Mouse (Mus musculus) adrenal gland, postnatal 36 days (tissue): ENCODE measurements around the gene Hsd3b7. TPM values are rescaled to one million over a fixed set of nuclear protein-coding genes. Genes with fewer than 3 reads are reported as not detected.

Experiments used
- total RNA-seq, 2 experiments: library from RNA; stranded (reverse); gene quantifications; 2 replicates each; pipeline ENCODE4 v1.2.3; 2021

The Hsd3b7 gene
- total RNA-seq, 2 experiments from 2014 or later: 30.0 to 53.3 TPM

Other genes with a start within 250 kb of the Hsd3b7 start
- not detected for gene Tmem265, start 239.2 kb upstream of the Hsd3b7 start, total RNA-seq
- gene Phkg2, start 227.3 kb upstream of the Hsd3b7 start, total RNA-seq: 10 to 100 TPM; 35.4 to 43.1 TPM
- gene Ccdc189, start 212.0 kb upstream of the Hsd3b7 start, total RNA-seq: 1 to 10 TPM; 7.0 to 7.8 TPM
- 10 to 100 TPM; 55.8 to 60.8 TPM for gene Rnf40, start 211.8 kb upstream of the Hsd3b7 start, total RNA-seq
- 10 to 100 TPM; 19.7 to 20.6 TPM for gene Zfp629, start 184.8 kb upstream of the Hsd3b7 start, total RNA-seq
- gene Bcl7c, start 91.7 kb upstream of the Hsd3b7 start, total RNA-seq: 100 to 1,000 TPM in 1 of 2 experiments, 10 to 100 TPM in 1; 63.6 to 103 TPM
- gene Ctf1, start 87.9 kb upstream of the Hsd3b7 start, total RNA-seq: 1 to 10 TPM; 3.2 to 4.2 TPM
- gene Ctf2, start 68.4 kb upstream of the Hsd3b7 start, total RNA-seq: not detected
- gene Fbxl19, start 56.1 kb upstream of the Hsd3b7 start, total RNA-seq: 10 to 100 TPM; 13.1 to 13.7 TPM
- gene Orai3, start 30.8 kb upstream of the Hsd3b7 start, total RNA-seq: 10 to 100 TPM; 27.7 to 36.3 TPM
- gene Setd1a, start 23.9 kb upstream of the Hsd3b7 start, total RNA-seq: 10 to 100 TPM; 36.0 TPM
- 1 to 10 TPM; 4.1 to 6.6 TPM for gene Gm49388, start 15.0 kb upstream of the Hsd3b7 start, total RNA-seq
- 100 to 1,000 TPM in 1 of 2 experiments, 10 to 100 TPM in 1; 92.5 to 108 TPM for gene Stx4a, start 23.7 kb downstream of the Hsd3b7 start, total RNA-seq
- 1 to 10 TPM; 4.4 to 4.5 TPM for gene Stx1b, start 23.9 kb downstream of the Hsd3b7 start, total RNA-seq
- gene Zfp646, start 75.6 kb downstream of the Hsd3b7 start, total RNA-seq: 10 to 100 TPM; 30.0 to 31.2 TPM
- gene Zfp668, start 76.2 kb downstream of the Hsd3b7 start, total RNA-seq: 1 to 10 TPM; 6.3 to 7.7 TPM
- 1 to 10 TPM in 1 of 2 experiments, under 1 TPM in 1; 0.49 to 1.7 TPM for gene Prss53, start 90.4 kb downstream of the Hsd3b7 start, total RNA-seq
- gene Gm21974, start 94.8 kb downstream of the Hsd3b7 start, total RNA-seq: not detected
- gene Vkorc1, start 95.0 kb downstream of the Hsd3b7 start, total RNA-seq: 10 to 100 TPM; 61.5 to 65.8 TPM
- gene Bckdk, start 103.5 kb downstream of the Hsd3b7 start, total RNA-seq: 100 to 1,000 TPM; 101 to 115 TPM
- 10 to 100 TPM; 25.9 to 27.9 TPM for gene Kat8, start 111.9 kb downstream of the Hsd3b7 start, total RNA-seq
- gene Prss8, start 129.5 kb downstream of the Hsd3b7 start, total RNA-seq: not detected
- 10 to 100 TPM in 1 of 2 experiments, 1 to 10 TPM in 1; 6.7 to 10.7 TPM for gene Prss36, start 146.1 kb downstream of the Hsd3b7 start, total RNA-seq
- 100 to 1,000 TPM; 170 to 229 TPM for gene Fus, start 166.9 kb downstream of the Hsd3b7 start, total RNA-seq
- 1 to 10 TPM; 3.6 to 5.4 TPM for gene Pycard, start 193.3 kb downstream of the Hsd3b7 start, total RNA-seq
- under 1 TPM in 1 of 2 experiments, not detected in 1; 0.20 TPM for gene Trim72, start 203.3 kb downstream of the Hsd3b7 start, total RNA-seq